Mouse (Mus musculus) brain, embryonic 18.5 days (tissue): Measurements from ENCODE around the gene Arl14ep.
A peak's percentile ranks its signal among the peaks of the same experiment; 100 is the strongest.
"Not testable (repeated sequence)": the region's sequence is repeated elsewhere in the genome, so short reads cannot be mapped to it uniquely, and the experiment has no call there.

ENCODE experiments used
- DNase-seq: peaks from one replicate; pipeline ENCODE4 v3.0.0-alpha.2; 2012; ENCODE audit warnings: low read depth, low spot score

Arl14ep gene

GRCm38 (mm10) chr2:106973959-106974639 lies at the start of gene Arl14ep:
TSS of gene Arl14ep (minus strand) at chr2:106974424.
- peak; percentile 62 for DNase-seq

GRCm38 (mm10) chr2:107022713-107023112 lies 48.5 kb upstream of the Arl14ep start:
- no peak for DNase-seq

GRCm38 (mm10) chr2:107019331-107019730 lies 45.1 kb upstream of the Arl14ep start:
- no peak for DNase-seq

GRCm38 (mm10) chr2:107013161-107013560 lies 38.9 kb upstream of the Arl14ep start:
- no peak for DNase-seq

GRCm38 (mm10) chr2:107012318-107012717 lies 38.1 kb upstream of the Arl14ep start:
- no peak for DNase-seq

- DNase-seq: no peak
Observed at GRCm38 (mm10) chr2:107010160-107010559, 35.9 kb upstream of the Arl14ep start.

GRCm38 (mm10) chr2:107006378-107006777 lies 32.2 kb upstream of the Arl14ep start:
- DNase-seq: no peak

GRCm38 (mm10) chr2:107005876-107006275 lies 31.7 kb upstream of the Arl14ep start:
- not testable (repeated sequence) for DNase-seq

- DNase-seq: no peak
Observed at GRCm38 (mm10) chr2:106991261-106991660, 17.0 kb upstream of the Arl14ep start.

- DNase-seq: no peak
Observed at GRCm38 (mm10) chr2:106984945-106985344, 10.7 kb upstream of the Arl14ep start.

- no peak for DNase-seq
Observed at GRCm38 (mm10) chr2:106982503-106982902, 8.3 kb upstream of the Arl14ep start.

GRCm38 (mm10) chr2:106976472-106976871 lies 2.2 kb upstream of the Arl14ep start:
- DNase-seq: no peak

GRCm38 (mm10) chr2:106973332-106973958 lies 779 bp downstream of the Arl14ep start:
- DNase-seq: no peak

- no peak for DNase-seq
Observed at GRCm38 (mm10) chr2:106972851-106973250, 1.4 kb downstream of the Arl14ep start.

GRCm38 (mm10) chr2:106970971-106971370 lies 3.3 kb downstream of the Arl14ep start:
- DNase-seq: no peak

GRCm38 (mm10) chr2:106968320-106968719 lies 5.9 kb downstream of the Arl14ep start:
- DNase-seq: no peak

- DNase-seq: no peak
Observed at GRCm38 (mm10) chr2:106963560-106963959, 10.7 kb downstream of the Arl14ep start.

- no peak for DNase-seq
Observed at GRCm38 (mm10) chr2:106961650-106962049, 12.6 kb downstream of the Arl14ep start.

GRCm38 (mm10) chr2:106961066-106961465 lies 13.2 kb downstream of the Arl14ep start:
- DNase-seq: no peak

- no peak for DNase-seq
Observed at GRCm38 (mm10) chr2:106960237-106960636, 14.0 kb downstream of the Arl14ep start.

GRCm38 (mm10) chr2:106959380-106959779 lies 14.8 kb downstream of the Arl14ep start:
- no peak for DNase-seq

- DNase-seq: no peak
Observed at GRCm38 (mm10) chr2:106958916-106959315, 15.3 kb downstream of the Arl14ep start.

GRCm38 (mm10) chr2:106956146-106956545 lies 18.1 kb downstream of the Arl14ep start:
- no peak for DNase-seq
